Mouse (Mus musculus): ENCODE data around the gene Klf12. TPM values are rescaled to one million over a fixed set of nuclear protein-coding genes. Genes with fewer than 3 reads are reported as not detected.

The Klf12 gene
- polyA plus RNA-seq, 1 experiment = 20.9 TPM

- Histone ChIP-seq H3K27ac (ENCODE audit: insufficient read depth, low read length) (no peak overlapping the region), H3K4me3 (replicated peaks; ENCODE audit: insufficient read depth, low read depth, low read length) (no peak overlapping the region), H3K4me1 (ENCODE audit: control insufficient read depth, insufficient read depth, low read length) (no peaks in the 10 kb centered on the region; the same call in 1 of the 2 replicates), H3K27me3 (ENCODE audit: control insufficient read depth, insufficient read depth, low read length) (no peaks in the 10 kb centered on the region)
- DNase-seq = no peak
- TF ChIP-seq POLR2A (IDR thresholded peaks at IDR 0.05; ENCODE audit: borderline replicate concordance, insufficient read depth, low read length) = no peak
- no peak for TF ChIP-seq CTCF (IDR thresholded peaks at IDR 0.05; ENCODE audit: borderline replicate concordance, insufficient read depth, low read depth, low read length)
- 62% methylated on average over 17 of the region's 17 CpGs for WGBS
These were observed 340.0 kb downstream of the Klf12 start for GRCm38 (mm10) chr14:99944221-99945108.

- 16% methylated on average over 8 of the region's 8 CpGs for WGBS
- no peak for TF ChIP-seq CTCF (IDR thresholded peaks at IDR 0.05; ENCODE audit: borderline replicate concordance, insufficient read depth, low read depth, low read length)
These were observed 341.3 kb downstream of the Klf12 start for GRCm38 (mm10) chr14:99943156-99943555.

GRCm38 (mm10) chr14:99933456-99933855, 351.0 kb downstream of the Klf12 start:
- 92% methylated on average over 5 of the region's 5 CpGs for whole genome bisulfite sequencing
- TF ChIP-seq CTCF (IDR thresholded peaks at IDR 0.05; ENCODE audit: borderline replicate concordance, insufficient read depth, low read depth, low read length) (no peak), POLR2A (IDR thresholded peaks at IDR 0.05; ENCODE audit: borderline replicate concordance, insufficient read depth, low read length) (no peak)
- Histone ChIP-seq H3K4me1 (ENCODE audit: control insufficient read depth, insufficient read depth, low read length) (no peaks in the 10 kb centered on the region), H3K27ac (ENCODE audit: insufficient read depth, low read length) (no peak overlapping the region), H3K27me3 (ENCODE audit: control insufficient read depth, insufficient read depth, low read length) (no peaks in the 10 kb centered on the region), H3K4me3 (replicated peaks; ENCODE audit: insufficient read depth, low read depth, low read length) (no peak overlapping the region)
- no peak for DNase-seq

More at GRCm38 (mm10) chr14:99943156-99943555, 341.3 kb downstream of the Klf12 start:
- Histone ChIP-seq H3K27me3 (ENCODE audit: control insufficient read depth, insufficient read depth, low read length) (no peaks in the 10 kb centered on the region), H3K4me1 (ENCODE audit: control insufficient read depth, insufficient read depth, low read length) (no peaks in the 10 kb centered on the region; the same call in 1 of the 2 replicates), H3K4me3 (replicated peaks; ENCODE audit: insufficient read depth, low read depth, low read length) (no peak overlapping the region), H3K27ac (ENCODE audit: insufficient read depth, low read length) (no peak overlapping the region)
- peak; percentile 37 to 40 for DNase-seq

GRCm38 (mm10) chr14:99931879-99932278, 352.6 kb downstream of the Klf12 start:
- 4% methylated on average over 4 of the region's 4 CpGs for WGBS
- no peak overlapping the region for H3K27ac ChIP-seq (ENCODE audit: insufficient read depth, low read length)
- no peaks in the 10 kb centered on the region for H3K4me1 ChIP-seq (ENCODE audit: control insufficient read depth, insufficient read depth, low read length)
- peak; percentile 48 to 67 for DNase-seq
- no peaks in the 10 kb centered on the region for H3K27me3 ChIP-seq (ENCODE audit: control insufficient read depth, insufficient read depth, low read length)
- H3K4me3 ChIP-seq (replicated peaks; ENCODE audit: insufficient read depth, low read depth, low read length) = no peak overlapping the region
- TF ChIP-seq CTCF (IDR thresholded peaks at IDR 0.05; ENCODE audit: borderline replicate concordance, insufficient read depth, low read depth, low read length) = peak; percentile 73; the same call in 1 of the 2 replicates
- TF ChIP-seq POLR2A (IDR thresholded peaks at IDR 0.05; ENCODE audit: borderline replicate concordance, insufficient read depth, low read length) = no peak

- 91% methylated on average over 3 of the region's 3 CpGs for WGBS
- Histone ChIP-seq H3K4me3 (replicated peaks; ENCODE audit: insufficient read depth, low read depth, low read length) (no peak overlapping the region), H3K27ac (ENCODE audit: insufficient read depth, low read length) (no peak overlapping the region), H3K27me3 (ENCODE audit: control insufficient read depth, insufficient read depth, low read length) (no peaks in the 10 kb centered on the region), H3K4me1 (ENCODE audit: control insufficient read depth, insufficient read depth, low read length) (no peaks in the 10 kb centered on the region)
- TF ChIP-seq POLR2A (IDR thresholded peaks at IDR 0.05; ENCODE audit: borderline replicate concordance, insufficient read depth, low read length) = no peak
- TF ChIP-seq CTCF (IDR thresholded peaks at IDR 0.05; ENCODE audit: borderline replicate concordance, insufficient read depth, low read depth, low read length) = no peak
- DNase-seq = no peak
These were observed 372.6 kb downstream of the Klf12 start for GRCm38 (mm10) chr14:99911912-99912311.

- TF ChIP-seq CTCF (IDR thresholded peaks at IDR 0.05; ENCODE audit: borderline replicate concordance, insufficient read depth, low read depth, low read length) (no peak), POLR2A (IDR thresholded peaks at IDR 0.05; ENCODE audit: borderline replicate concordance, insufficient read depth, low read length) (no peak)
- no peaks in the 10 kb centered on the region for H3K27me3 ChIP-seq (ENCODE audit: control insufficient read depth, insufficient read depth, low read length)
- H3K27ac ChIP-seq (ENCODE audit: insufficient read depth, low read length) = no peak overlapping the region
- WGBS = 11% methylated on average over 3 of the region's 5 CpGs
- no peak overlapping the region for H3K4me3 ChIP-seq (replicated peaks; ENCODE audit: insufficient read depth, low read depth, low read length)
- peak in 1 of 2 experiments; percentile 7 for DNase-seq
- H3K4me1 ChIP-seq (ENCODE audit: control insufficient read depth, insufficient read depth, low read length) = no peaks in the 10 kb centered on the region
These were observed 373.6 kb downstream of the Klf12 start for GRCm38 (mm10) chr14:99910876-99911275.

- no peak overlapping the region for H3K4me3 ChIP-seq (replicated peaks; ENCODE audit: insufficient read depth, low read depth, low read length)
- H3K27ac ChIP-seq (ENCODE audit: insufficient read depth, low read length) = no peak overlapping the region
- WGBS = 97% methylated on average over 3 of the region's 3 CpGs
- H3K4me1 ChIP-seq (ENCODE audit: control insufficient read depth, insufficient read depth, low read length) = no peaks in the 10 kb centered on the region
- no peak for DNase-seq
- no peaks in the 10 kb centered on the region for H3K27me3 ChIP-seq (ENCODE audit: control insufficient read depth, insufficient read depth, low read length)
- TF ChIP-seq POLR2A (IDR thresholded peaks at IDR 0.05; ENCODE audit: borderline replicate concordance, insufficient read depth, low read length) (no peak), CTCF (IDR thresholded peaks at IDR 0.05; ENCODE audit: borderline replicate concordance, insufficient read depth, low read depth, low read length) (no peak)
These were observed 383.6 kb downstream of the Klf12 start for GRCm38 (mm10) chr14:99900902-99901301.

GRCm38 (mm10) chr14:99898861-99899260, 385.6 kb downstream of the Klf12 start:
- Histone ChIP-seq H3K4me3 (replicated peaks; ENCODE audit: insufficient read depth, low read depth, low read length) (no peak overlapping the region), H3K4me1 (ENCODE audit: control insufficient read depth, insufficient read depth, low read length) (no peaks in the 10 kb centered on the region), H3K27me3 (ENCODE audit: control insufficient read depth, insufficient read depth, low read length) (no peaks in the 10 kb centered on the region), H3K27ac (ENCODE audit: insufficient read depth, low read length) (no peak overlapping the region)
- WGBS = 75% methylated on average over 3 of the region's 3 CpGs
- TF ChIP-seq CTCF (IDR thresholded peaks at IDR 0.05; ENCODE audit: borderline replicate concordance, insufficient read depth, low read depth, low read length) = no peak
- TF ChIP-seq POLR2A (IDR thresholded peaks at IDR 0.05; ENCODE audit: borderline replicate concordance, insufficient read depth, low read length) = no peak
- no peak for DNase-seq
